Mouse (Mus musculus): ENCODE data around the gene Vmn2r52.
"Not testable (repeated sequence)": the region's sequence is repeated elsewhere in the genome, so short reads cannot be mapped to it uniquely, and the experiment has no call there.

The Vmn2r52 gene

DNA sequence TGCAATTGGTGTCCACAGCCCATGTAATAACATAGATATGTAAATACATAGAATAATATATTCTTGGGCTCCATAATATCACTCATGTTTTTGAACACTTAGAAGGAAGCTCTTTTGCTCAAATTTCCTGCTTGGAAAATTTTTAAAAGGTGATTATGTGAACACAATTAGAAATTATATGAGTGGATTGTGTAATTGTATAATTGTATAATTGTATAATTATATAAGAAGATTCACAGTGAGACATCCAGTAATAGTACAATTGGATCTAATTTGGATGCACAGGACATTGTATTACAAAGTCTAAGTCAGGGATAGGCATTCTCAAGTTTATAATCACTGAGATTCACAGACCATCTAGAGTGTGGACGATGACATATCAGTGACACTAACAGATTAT lies at the start of gene Vmn2r52:
Gene Vmn2r52, minus strand, starts transcription at position 101 of the 400 bp plus-strand sequence.
- no peak for DNase-seq (ENCODE audit: low spot score)

DNA sequence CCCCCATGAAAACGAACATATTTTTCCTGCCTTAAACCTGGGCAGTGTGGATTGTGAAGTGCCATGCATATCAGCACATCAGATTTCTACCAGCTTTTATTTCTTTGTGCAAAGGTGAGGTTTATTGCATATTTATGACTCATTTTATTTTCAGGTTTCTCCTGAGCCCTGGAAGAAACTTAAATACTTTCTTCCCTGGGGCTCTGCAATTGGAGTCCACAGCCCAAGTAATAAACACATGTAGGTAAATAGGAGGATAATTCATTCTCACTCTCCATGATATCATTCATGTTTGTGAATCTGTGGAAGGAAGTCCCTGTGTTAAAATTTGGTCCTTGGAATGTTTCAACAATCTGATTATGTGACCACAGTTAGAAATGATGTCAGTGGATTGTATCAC lies 70.7 kb downstream of the Vmn2r52 start, which contains the start of gene Vmn2r51:
Gene Vmn2r51, minus strand, starts transcription at position 101 of the 400 bp plus-strand sequence.
- DNase-seq (ENCODE audit: low spot score), result not testable (repeated sequence)

All from lung, postnatal 25 days (tissue).